Mouse (Mus musculus): ENCODE data around the gene Phf21b.
"Not testable (repeated sequence)": the region's sequence is repeated elsewhere in the genome, so short reads cannot be mapped to it uniquely, and the experiment has no call there.

Gene Phf21b

GRCm38 (mm10) chr15:84856006-84856995 lies at the start of gene Phf21b:
TSS of gene Phf21b (minus strand) at chr15:84856049.
- CTCF ChIA-PET, result interaction anchor here (0.6 kb wide), 1 partner anchor 160 kb away, joined by 3 read pairs; no protein-coding TSS in a partner anchor

- CTCF ChIA-PET, result no interaction called here
Measured at GRCm38 (mm10) chr15:84903843-84904385, 48.1 kb upstream of the Phf21b start.

- CTCF ChIA-PET, result no interaction called here
Measured at GRCm38 (mm10) chr15:84898077-84898476, 42.2 kb upstream of the Phf21b start.

GRCm38 (mm10) chr15:84896664-84897063 lies 40.8 kb upstream of the Phf21b start:
- CTCF ChIA-PET, result no interaction called here

- CTCF ChIA-PET, result not testable (repeated sequence)
Measured at GRCm38 (mm10) chr15:84896216-84896615, 40.4 kb upstream of the Phf21b start.

GRCm38 (mm10) chr15:84891658-84892057 lies 35.8 kb upstream of the Phf21b start:
- CTCF ChIA-PET, result no interaction called here

- CTCF ChIA-PET, result no interaction called here
Measured at GRCm38 (mm10) chr15:84891246-84891645, 35.4 kb upstream of the Phf21b start.

- CTCF ChIA-PET, result no interaction called here
Measured at GRCm38 (mm10) chr15:84888066-84888465, 32.2 kb upstream of the Phf21b start.

GRCm38 (mm10) chr15:84877029-84877815 lies 21.4 kb upstream of the Phf21b start:
- CTCF ChIA-PET, result no interaction called here

GRCm38 (mm10) chr15:84873867-84874266 lies 18.0 kb upstream of the Phf21b start:
- CTCF ChIA-PET, result no interaction called here

GRCm38 (mm10) chr15:84873079-84873478 lies 17.2 kb upstream of the Phf21b start:
- CTCF ChIA-PET, result no interaction called here

GRCm38 (mm10) chr15:84871802-84872201 lies 16.0 kb upstream of the Phf21b start:
- CTCF ChIA-PET, result no interaction called here

GRCm38 (mm10) chr15:84861911-84862310 lies 6.1 kb upstream of the Phf21b start:
- CTCF ChIA-PET, result no interaction called here

GRCm38 (mm10) chr15:84857623-84858022 lies 1.8 kb upstream of the Phf21b start:
- CTCF ChIA-PET, result no interaction called here

- CTCF ChIA-PET, result interaction anchor here (0.7 kb wide), 1 partner anchor 62 kb away, joined by 4 read pairs; no protein-coding TSS in a partner anchor
Measured at GRCm38 (mm10) chr15:84854921-84855901, 638 bp downstream of the Phf21b start.

- CTCF ChIA-PET, result interaction anchor here (0.7 kb wide), 1 partner anchor 63 kb away, joined by 4 read pairs; no protein-coding TSS in a partner anchor
Measured at GRCm38 (mm10) chr15:84854171-84854811, 1.6 kb downstream of the Phf21b start.

- CTCF ChIA-PET, result interaction anchor here (0.7 kb wide), 1 partner anchor 1142 kb away, joined by 11 read pairs; no protein-coding TSS in a partner anchor
Measured at GRCm38 (mm10) chr15:84853261-84854137, 2.4 kb downstream of the Phf21b start.

- CTCF ChIA-PET, result interaction anchor here (0.7 kb wide), 1 partner anchor 1142 kb away, joined by 11 read pairs; no protein-coding TSS in a partner anchor
Measured at GRCm38 (mm10) chr15:84852457-84853070, 3.3 kb downstream of the Phf21b start.

GRCm38 (mm10) chr15:84850321-84850720 lies 5.5 kb downstream of the Phf21b start:
- CTCF ChIA-PET, result no interaction called here
